Mouse (Mus musculus): ENCODE measurements around the gene Ift57. TPM values are rescaled to one million over a fixed set of nuclear protein-coding genes. Genes with fewer than 3 reads are reported as not detected.

Gene Ift57
- polyA plus RNA-seq (2014; fragmentation: Nextera tagmentation; extraction: Ambion mirVana), result 37.8 and 38.9 TPM in 2 replicates

GRCm38 (mm10) chr16:49698620-49699525 lies at the start of gene Ift57:
Ift57 (plus strand) TSS chr16:49699233.
- WGBS, result 2% methylated on average over 53 of the region's 53 CpGs
- H3K27me3 ChIP-seq (ENCODE audit: control insufficient read depth, insufficient read depth, low read length), result no peaks in the 10 kb centered on the region

GRCm38 (mm10) chr16:49657182-49657581 lies 41.9 kb upstream of the Ift57 start:
- no peaks in the 10 kb centered on the region for H3K4me1 ChIP-seq (ENCODE audit: control insufficient read depth, insufficient read depth, low read length)
- no peak overlapping the region for H3K27ac ChIP-seq (ENCODE audit: low read depth, low read length)
- no peaks in the 10 kb centered on the region for H3K36me3 ChIP-seq (ENCODE audit: control insufficient read depth, insufficient read depth, low read length)
- H3K27me3 ChIP-seq (ENCODE audit: control insufficient read depth, insufficient read depth, low read length), result no peaks in the 10 kb centered on the region
- 93% methylated on average over 4 of the region's 4 CpGs for WGBS
- ATAC-seq (ENCODE audit: low read depth), result no peak
- H3K9ac ChIP-seq (replicated peaks; ENCODE audit: low read depth, low read length), result no peak overlapping the region
- H3K4me2 ChIP-seq (ENCODE audit: low read depth, low read length), result no peak overlapping the region
- H3K9me3 ChIP-seq (ENCODE audit: control insufficient read depth, low read length), result no peaks in the 10 kb centered on the region
- H3K4me3 ChIP-seq (ENCODE audit: low read depth, low read length), result no peak overlapping the region

More at GRCm38 (mm10) chr16:49698620-49699525, at the start of gene Ift57:
- Histone ChIP-seq H3K9ac (replicated peaks; ENCODE audit: low read depth, low read length) (peak within 1 kb of the TSS; percentile 72), H3K36me3 (ENCODE audit: control insufficient read depth, insufficient read depth, low read length) (no peaks in the 10 kb centered on the region), H3K27ac (ENCODE audit: low read depth, low read length) (peak within 1 kb of the TSS; percentile 76), H3K9me3 (ENCODE audit: control insufficient read depth, low read length) (no peaks in the 10 kb centered on the region), H3K4me2 (ENCODE audit: low read depth, low read length) (peak within 1 kb of the TSS; percentile 72), H3K4me1 (ENCODE audit: control insufficient read depth, insufficient read depth, low read length) (0 out of 2 replicates have a peak, but pooled peaks cover 4% of the 10 kb centered on the region), H3K4me3 (ENCODE audit: low read depth, low read length) (peak within 1 kb of the TSS; percentile 76)
- peak; percentile 100 for ATAC-seq (ENCODE audit: low read depth)

GRCm38 (mm10) chr16:49658029-49658428 lies 41.0 kb upstream of the Ift57 start:
- Histone ChIP-seq H3K9me3 (ENCODE audit: control insufficient read depth, low read length) (no peaks in the 10 kb centered on the region), H3K4me2 (ENCODE audit: low read depth, low read length) (no peak overlapping the region), H3K36me3 (ENCODE audit: control insufficient read depth, insufficient read depth, low read length) (no peaks in the 10 kb centered on the region), H3K27me3 (ENCODE audit: control insufficient read depth, insufficient read depth, low read length) (no peaks in the 10 kb centered on the region), H3K4me1 (ENCODE audit: control insufficient read depth, insufficient read depth, low read length) (no peaks in the 10 kb centered on the region), H3K9ac (replicated peaks; ENCODE audit: low read depth, low read length) (no peak overlapping the region), H3K27ac (ENCODE audit: low read depth, low read length) (no peak overlapping the region), H3K4me3 (ENCODE audit: low read depth, low read length) (no peak overlapping the region)
- WGBS, result 82% methylated on average over 5 of the region's 5 CpGs
- no peak for ATAC-seq (ENCODE audit: low read depth)

- H3K9ac ChIP-seq (replicated peaks; ENCODE audit: low read depth, low read length), result no peak overlapping the region
- H3K27me3 ChIP-seq (ENCODE audit: control insufficient read depth, insufficient read depth, low read length), result no peaks in the 10 kb centered on the region
- H3K4me1 ChIP-seq (ENCODE audit: control insufficient read depth, insufficient read depth, low read length), result no peaks in the 10 kb centered on the region
- no peaks in the 10 kb centered on the region for H3K36me3 ChIP-seq (ENCODE audit: control insufficient read depth, insufficient read depth, low read length)
- H3K9me3 ChIP-seq (ENCODE audit: control insufficient read depth, low read length), result no peaks in the 10 kb centered on the region
- no peak for ATAC-seq (ENCODE audit: low read depth)
- no peak overlapping the region for H3K4me2 ChIP-seq (ENCODE audit: low read depth, low read length)
- H3K27ac ChIP-seq (ENCODE audit: low read depth, low read length), result no peak overlapping the region
- WGBS, result 71% methylated on average over 2 of the region's 2 CpGs
- no peak overlapping the region for H3K4me3 ChIP-seq (ENCODE audit: low read depth, low read length)
Observed at GRCm38 (mm10) chr16:49659131-49659530, 39.9 kb upstream of the Ift57 start.

DNA sequence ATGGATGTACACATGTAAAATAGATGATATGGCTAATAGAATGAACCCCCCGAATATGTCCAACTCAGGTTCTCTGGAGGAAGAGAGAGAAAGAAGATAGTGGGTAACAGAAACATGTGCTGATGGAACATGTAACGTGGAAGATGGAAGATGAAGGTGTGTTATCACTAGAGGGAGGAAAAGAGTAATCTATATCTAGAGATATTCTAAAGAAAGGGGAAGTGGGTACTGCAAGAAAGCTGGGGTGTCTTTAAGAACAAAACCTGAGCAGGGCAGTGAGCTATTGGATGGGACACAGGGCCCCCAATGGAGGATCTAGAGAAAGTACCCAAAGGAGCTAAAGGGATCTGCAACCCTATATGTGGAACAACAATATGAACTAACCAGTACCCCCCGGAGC lies 38.9 kb upstream of the Ift57 start:
- no peak for ATAC-seq (ENCODE audit: low read depth)
- no peaks in the 10 kb centered on the region for H3K27me3 ChIP-seq (ENCODE audit: control insufficient read depth, insufficient read depth, low read length)
- no peaks in the 10 kb centered on the region for H3K36me3 ChIP-seq (ENCODE audit: control insufficient read depth, insufficient read depth, low read length)
- H3K4me2 ChIP-seq (ENCODE audit: low read depth, low read length), result no peak overlapping the region
- no peak overlapping the region for H3K27ac ChIP-seq (ENCODE audit: low read depth, low read length)
- over 99% methylated on average over 3 of the region's 3 CpGs for WGBS
- H3K4me3 ChIP-seq (ENCODE audit: low read depth, low read length), result no peak overlapping the region
- no peak overlapping the region for H3K9ac ChIP-seq (replicated peaks; ENCODE audit: low read depth, low read length)
- no peaks in the 10 kb centered on the region for H3K9me3 ChIP-seq (ENCODE audit: control insufficient read depth, low read length)
- H3K4me1 ChIP-seq (ENCODE audit: control insufficient read depth, insufficient read depth, low read length), result no peaks in the 10 kb centered on the region

DNA sequence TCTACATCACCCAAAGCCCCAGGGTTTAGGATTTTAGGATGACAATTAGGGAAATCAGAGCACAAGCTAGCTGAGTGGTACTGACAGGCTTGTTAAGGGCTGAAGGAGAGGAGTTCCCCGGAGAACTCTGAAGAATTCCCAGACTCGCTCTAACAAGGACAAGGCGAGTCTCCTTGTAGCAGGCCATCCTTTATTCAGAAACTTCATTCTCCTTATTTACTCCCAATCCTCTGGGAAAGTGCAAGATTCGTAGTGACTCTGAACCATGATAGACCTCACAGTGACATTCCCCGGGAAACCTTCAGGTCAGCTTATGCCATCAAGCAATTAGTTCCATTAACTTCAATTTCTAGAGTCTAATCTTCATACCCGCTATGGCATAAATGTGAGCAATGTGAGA lies 36.8 kb upstream of the Ift57 start:
- H3K36me3 ChIP-seq (ENCODE audit: control insufficient read depth, insufficient read depth, low read length), result no peaks in the 10 kb centered on the region
- no peaks in the 10 kb centered on the region for H3K4me1 ChIP-seq (ENCODE audit: control insufficient read depth, insufficient read depth, low read length)
- H3K4me3 ChIP-seq (ENCODE audit: low read depth, low read length), result no peak overlapping the region
- no peak overlapping the region for H3K4me2 ChIP-seq (ENCODE audit: low read depth, low read length)
- 97% methylated on average over 6 of the region's 6 CpGs for WGBS
- H3K9ac ChIP-seq (replicated peaks; ENCODE audit: low read depth, low read length), result no peak overlapping the region
- H3K9me3 ChIP-seq (ENCODE audit: control insufficient read depth, low read length), result no peaks in the 10 kb centered on the region
- H3K27ac ChIP-seq (ENCODE audit: low read depth, low read length), result no peak overlapping the region
- no peak for ATAC-seq (ENCODE audit: low read depth)
- no peaks in the 10 kb centered on the region for H3K27me3 ChIP-seq (ENCODE audit: control insufficient read depth, insufficient read depth, low read length)

- H3K36me3 ChIP-seq (ENCODE audit: control insufficient read depth, insufficient read depth, low read length), result no peaks in the 10 kb centered on the region
- no peaks in the 10 kb centered on the region for H3K27me3 ChIP-seq (ENCODE audit: control insufficient read depth, insufficient read depth, low read length)
- H3K27ac ChIP-seq (ENCODE audit: low read depth, low read length), result no peak overlapping the region
- no peaks in the 10 kb centered on the region for H3K9me3 ChIP-seq (ENCODE audit: control insufficient read depth, low read length)
- 74% methylated on average over 7 of the region's 7 CpGs for WGBS
- no peak overlapping the region for H3K4me3 ChIP-seq (ENCODE audit: low read depth, low read length)
- no peaks in the 10 kb centered on the region for H3K4me1 ChIP-seq (ENCODE audit: control insufficient read depth, insufficient read depth, low read length)
- ATAC-seq (ENCODE audit: low read depth), result no peak
- H3K4me2 ChIP-seq (ENCODE audit: low read depth, low read length), result no peak overlapping the region
- no peak overlapping the region for H3K9ac ChIP-seq (replicated peaks; ENCODE audit: low read depth, low read length)
Observed at GRCm38 (mm10) chr16:49664677-49665076, 34.4 kb upstream of the Ift57 start.

- ATAC-seq (ENCODE audit: low read depth), result no peak
- H3K4me2 ChIP-seq (ENCODE audit: low read depth, low read length), result no peak overlapping the region
- WGBS, result 88% methylated on average over 6 of the region's 6 CpGs
- no peaks in the 10 kb centered on the region for H3K4me1 ChIP-seq (ENCODE audit: control insufficient read depth, insufficient read depth, low read length)
- H3K36me3 ChIP-seq (ENCODE audit: control insufficient read depth, insufficient read depth, low read length), result no peaks in the 10 kb centered on the region
- H3K4me3 ChIP-seq (ENCODE audit: low read depth, low read length), result no peak overlapping the region
- H3K27ac ChIP-seq (ENCODE audit: low read depth, low read length), result no peak overlapping the region
- H3K9me3 ChIP-seq (ENCODE audit: control insufficient read depth, low read length), result no peaks in the 10 kb centered on the region
- no peak overlapping the region for H3K9ac ChIP-seq (replicated peaks; ENCODE audit: low read depth, low read length)
- no peaks in the 10 kb centered on the region for H3K27me3 ChIP-seq (ENCODE audit: control insufficient read depth, insufficient read depth, low read length)
Observed at GRCm38 (mm10) chr16:49679666-49680065, 19.4 kb upstream of the Ift57 start.

DNA sequence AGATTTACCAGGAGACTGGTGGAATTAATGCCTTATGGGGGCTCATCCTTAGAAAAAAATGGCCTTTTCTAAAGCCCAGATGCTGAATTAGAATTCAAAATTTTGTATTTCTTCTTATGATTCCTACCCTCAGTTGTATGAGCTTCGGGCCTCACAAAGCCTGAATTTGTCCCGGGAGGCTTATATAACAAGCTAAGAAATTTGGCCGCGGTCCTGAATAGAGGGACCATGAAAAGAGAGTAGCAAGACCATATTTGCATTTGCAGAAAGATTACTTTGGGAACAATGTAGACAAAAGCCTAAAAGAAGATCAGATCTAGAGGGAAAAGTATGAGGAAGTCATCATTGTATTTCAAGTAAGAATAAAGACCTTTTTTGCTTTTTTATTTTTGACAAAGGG lies 14.1 kb upstream of the Ift57 start:
- H3K4me3 ChIP-seq (ENCODE audit: low read depth, low read length), result no peak overlapping the region
- WGBS, result 22% methylated on average over 4 of the region's 4 CpGs
- H3K36me3 ChIP-seq (ENCODE audit: control insufficient read depth, insufficient read depth, low read length), result no peaks in the 10 kb centered on the region
- H3K27ac ChIP-seq (ENCODE audit: low read depth, low read length), result no peak overlapping the region
- no peak overlapping the region for H3K9ac ChIP-seq (replicated peaks; ENCODE audit: low read depth, low read length)
- no peak for ATAC-seq (ENCODE audit: low read depth)
- no peaks in the 10 kb centered on the region for H3K27me3 ChIP-seq (ENCODE audit: control insufficient read depth, insufficient read depth, low read length)
- no peak overlapping the region for H3K4me2 ChIP-seq (ENCODE audit: low read depth, low read length)
- H3K9me3 ChIP-seq (ENCODE audit: control insufficient read depth, low read length), result no peaks in the 10 kb centered on the region
- H3K4me1 ChIP-seq (ENCODE audit: control insufficient read depth, insufficient read depth, low read length), result no peaks in the 10 kb centered on the region
